Mouse (Mus musculus): Measurements from ENCODE around the gene Gm14151. TPM values are rescaled to one million over a fixed set of nuclear protein-coding genes. Genes with fewer than 3 reads are reported as not detected.
A peak's percentile ranks its signal among the peaks of the same experiment; 100 is the strongest.
"Not testable (repeated sequence)": the region's sequence is repeated elsewhere in the genome, so short reads cannot be mapped to it uniquely, and the experiment has no call there.

Gm14151 gene
- polyA plus RNA-seq (2012; rRNA removed): not detected in 2 replicates

DNA sequence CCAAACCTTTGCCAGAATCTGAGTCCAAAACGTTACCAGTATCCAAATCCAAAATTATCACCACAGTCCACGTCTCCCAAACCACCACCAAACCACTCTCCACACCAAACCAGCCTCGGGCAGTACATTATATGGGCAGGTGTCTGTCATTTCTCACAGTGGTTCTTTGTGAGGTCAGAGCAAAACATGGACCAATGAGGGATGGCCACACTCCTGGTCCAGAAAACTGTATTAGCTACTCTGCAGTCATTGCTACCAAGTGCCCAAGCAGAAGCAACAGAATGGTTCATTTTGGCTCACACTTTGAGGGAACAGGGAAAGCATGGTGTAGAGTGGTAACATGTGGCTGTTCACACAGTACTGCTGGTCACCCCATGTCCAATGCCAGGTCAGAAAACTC lies at the start of gene Gm14151:
Gm14151 (minus strand) TSS at position 101 of the 400 bp plus-strand sequence.
- H3K4me1 ChIP-seq (replicated peaks; ENCODE audit: control insufficient read depth, insufficient read depth, low read length); H3K36me3 ChIP-seq (ENCODE audit: control insufficient read depth, insufficient read depth, low read length); DNase-seq; H3K4me3 ChIP-seq (ENCODE audit: control insufficient read depth, insufficient read depth, low read length); H3K27me3 ChIP-seq (ENCODE audit: control insufficient read depth, insufficient read depth, low read length); H3K27ac ChIP-seq (ENCODE audit: control insufficient read depth, insufficient read depth, low read length): not testable (repeated sequence)
- WGBS: no CpG with 5 or more reads among the region's 3 CpGs

DNA sequence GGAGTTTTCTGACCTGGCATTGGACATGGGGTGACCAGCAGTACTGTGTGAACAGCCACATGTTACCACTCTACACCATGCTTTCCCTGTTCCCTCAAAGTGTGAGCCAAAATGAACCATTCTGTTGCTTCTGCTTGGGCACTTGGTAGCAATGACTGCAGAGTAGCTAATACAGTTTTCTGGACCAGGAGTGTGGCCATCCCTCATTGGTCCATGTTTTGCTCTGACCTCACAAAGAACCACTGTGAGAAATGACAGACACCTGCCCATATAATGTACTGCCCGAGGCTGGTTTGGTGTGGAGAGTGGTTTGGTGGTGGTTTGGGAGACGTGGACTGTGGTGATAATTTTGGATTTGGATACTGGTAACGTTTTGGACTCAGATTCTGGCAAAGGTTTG lies 5.8 kb upstream of the Gm14151 start, which contains the start of gene Gm14147:
Gm14147 (plus strand) TSS at position 301 of the 400 bp plus-strand sequence.
- H3K4me3 ChIP-seq (ENCODE audit: control insufficient read depth, insufficient read depth, low read length); H3K27ac ChIP-seq (ENCODE audit: control insufficient read depth, insufficient read depth, low read length); H3K4me1 ChIP-seq (replicated peaks; ENCODE audit: control insufficient read depth, insufficient read depth, low read length); DNase-seq; H3K27me3 ChIP-seq (ENCODE audit: control insufficient read depth, insufficient read depth, low read length); H3K36me3 ChIP-seq (ENCODE audit: control insufficient read depth, insufficient read depth, low read length): not testable (repeated sequence)
- WGBS: no CpG with 5 or more reads among the region's 3 CpGs

DNA sequence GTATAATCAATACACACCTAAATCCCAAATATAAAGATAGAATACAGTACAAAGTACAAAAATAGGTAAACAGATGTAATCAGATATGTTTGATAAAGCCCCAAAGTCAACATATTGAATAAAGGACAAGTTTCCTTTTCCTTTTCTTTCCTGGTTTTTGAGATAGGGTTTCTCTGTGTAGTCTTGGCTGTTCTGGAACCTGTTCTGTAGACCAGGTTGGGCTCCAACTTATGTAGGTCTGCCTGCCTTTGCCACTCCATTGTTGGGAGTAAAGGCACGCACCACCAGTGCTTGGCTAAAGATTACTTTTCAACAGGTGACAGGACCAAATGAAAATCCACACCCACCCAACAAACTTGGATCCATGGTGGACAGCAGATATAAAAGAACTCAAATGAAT lies 35.5 kb downstream of the Gm14151 start:
- Histone ChIP-seq H3K4me3 (ENCODE audit: control insufficient read depth, insufficient read depth, low read length) (no peak overlapping the region), H3K36me3 (ENCODE audit: control insufficient read depth, insufficient read depth, low read length) (no peaks in the 10 kb centered on the region), H3K27me3 (ENCODE audit: control insufficient read depth, insufficient read depth, low read length) (no peaks in the 10 kb centered on the region), H3K27ac (ENCODE audit: control insufficient read depth, insufficient read depth, low read length) (no peak overlapping the region), H3K4me1 (replicated peaks; ENCODE audit: control insufficient read depth, insufficient read depth, low read length) (no peaks in the 10 kb centered on the region)
- no peak for TF ChIP-seq CTCF (IDR thresholded peaks at IDR 0.05; ENCODE audit: borderline replicate concordance, control insufficient read depth, extremely low read depth, insufficient read depth, low read length, poor library complexity)
- WGBS: 84% methylated on average over 1 of the region's 1 CpGs
- no peak for DNase-seq

DNA sequence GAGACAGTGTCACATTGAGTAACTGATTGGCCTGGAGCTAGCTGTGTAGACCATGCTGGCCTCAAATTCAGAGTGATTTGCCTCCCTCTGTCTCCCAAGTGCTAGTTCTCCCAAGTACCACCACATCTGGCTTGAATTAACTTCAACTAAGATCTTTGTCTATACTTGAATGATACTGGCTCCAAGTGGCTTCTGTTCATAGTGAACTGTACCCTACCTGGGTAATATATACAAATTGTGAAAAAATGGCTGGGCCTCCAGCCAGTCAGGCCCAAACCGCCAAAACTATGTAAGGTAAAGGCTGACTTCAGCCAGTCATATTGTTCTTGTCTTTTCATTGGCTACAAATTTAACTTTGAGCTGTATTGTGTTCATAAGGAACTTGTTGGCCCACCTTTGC lies 51.7 kb downstream of the Gm14151 start:
- Histone ChIP-seq H3K36me3 (ENCODE audit: control insufficient read depth, insufficient read depth, low read length) (no peaks in the 10 kb centered on the region), H3K4me1 (replicated peaks; ENCODE audit: control insufficient read depth, insufficient read depth, low read length) (peaks cover 12% of the 10 kb centered on the region), H3K4me3 (ENCODE audit: control insufficient read depth, insufficient read depth, low read length) (no peak overlapping the region), H3K27me3 (ENCODE audit: control insufficient read depth, insufficient read depth, low read length) (no peaks in the 10 kb centered on the region), H3K27ac (ENCODE audit: control insufficient read depth, insufficient read depth, low read length) (no peak overlapping the region)
- DNase-seq: no peak
- WGBS: 94% methylated on average over 1 of the region's 1 CpGs
- TF ChIP-seq POLR2A (IDR thresholded peaks at IDR 0.05; ENCODE audit: control insufficient read depth, extremely low read depth, insufficient read depth, low read length, poor library complexity) (no peak), CTCF (IDR thresholded peaks at IDR 0.05; ENCODE audit: borderline replicate concordance, control insufficient read depth, extremely low read depth, insufficient read depth, low read length, poor library complexity) (no peak)

DNA sequence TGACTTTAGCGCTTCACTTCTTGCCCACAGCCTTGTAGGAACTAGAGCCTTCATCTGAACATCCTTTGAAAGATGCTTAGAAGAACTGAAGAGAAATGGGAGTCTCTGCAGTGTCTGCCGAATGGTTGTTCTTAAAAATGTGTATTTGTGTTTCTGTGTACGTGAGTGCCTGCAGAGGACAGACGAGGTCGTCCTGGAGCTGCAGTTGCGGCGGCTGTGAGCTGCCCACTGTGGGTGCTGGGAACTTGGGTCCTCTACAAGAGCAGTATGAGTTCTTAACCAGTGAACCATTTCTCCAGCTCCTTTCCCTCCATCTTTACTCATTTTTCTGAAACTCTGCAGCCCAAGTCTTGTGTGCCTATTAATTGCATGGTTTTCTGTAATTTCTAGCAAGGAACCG lies 52.4 kb downstream of the Gm14151 start:
- TF ChIP-seq POLR2A (IDR thresholded peaks at IDR 0.05; ENCODE audit: control insufficient read depth, extremely low read depth, insufficient read depth, low read length, poor library complexity): no peak
- no peak for TF ChIP-seq CTCF (IDR thresholded peaks at IDR 0.05; ENCODE audit: borderline replicate concordance, control insufficient read depth, extremely low read depth, insufficient read depth, low read length, poor library complexity)
- peak overlapping the region; percentile 97 for H3K4me3 ChIP-seq (ENCODE audit: control insufficient read depth, insufficient read depth, low read length)
- H3K4me1 ChIP-seq (replicated peaks; ENCODE audit: control insufficient read depth, insufficient read depth, low read length): peaks cover 12% of the 10 kb centered on the region
- H3K27ac ChIP-seq (ENCODE audit: control insufficient read depth, insufficient read depth, low read length): no peak overlapping the region
- H3K27me3 ChIP-seq (ENCODE audit: control insufficient read depth, insufficient read depth, low read length): no peaks in the 10 kb centered on the region
- H3K36me3 ChIP-seq (ENCODE audit: control insufficient read depth, insufficient read depth, low read length): no peaks in the 10 kb centered on the region
- WGBS: 23% methylated on average over 8 of the region's 8 CpGs
- no peak for DNase-seq

DNA sequence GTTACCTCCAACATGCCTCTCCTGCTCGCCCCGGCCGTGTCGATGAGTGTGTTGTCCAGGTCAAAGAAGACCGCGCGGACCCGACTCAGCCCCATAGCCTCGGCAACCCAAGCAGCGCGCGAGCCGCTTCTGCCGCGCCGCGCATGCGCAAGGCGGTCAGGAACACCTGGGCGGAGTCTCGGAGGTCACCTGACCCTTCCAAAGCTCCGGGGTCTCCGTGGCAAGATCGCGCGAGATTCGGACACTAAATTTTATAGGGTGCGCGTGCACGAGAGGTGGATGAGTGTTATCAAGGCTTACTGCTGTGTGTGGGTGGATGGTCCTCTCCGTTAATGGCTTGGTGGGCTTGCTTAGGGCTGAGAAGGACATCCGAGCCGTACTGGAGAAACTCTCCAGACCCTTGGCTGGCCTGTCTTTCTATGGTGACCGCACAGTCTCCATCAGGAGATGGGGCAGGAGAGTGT lies 52.9 kb downstream of the Gm14151 start, which contains the start of the genes Ninl and Nanp:
Ninl (minus strand) TSS at position 151 of the 464 bp plus-strand sequence.
Nanp (minus strand) TSS at position 167 of the 464 bp plus-strand sequence.
- DNase-seq: peak; percentile 95
- Histone ChIP-seq H3K4me3 (ENCODE audit: control insufficient read depth, insufficient read depth, low read length) (peak within 1 kb of the TSS; percentile 97), H3K4me1 (replicated peaks; ENCODE audit: control insufficient read depth, insufficient read depth, low read length) (peaks cover 12% of the 10 kb centered on the region), H3K36me3 (ENCODE audit: control insufficient read depth, insufficient read depth, low read length) (no peaks in the 10 kb centered on the region), H3K27ac (ENCODE audit: control insufficient read depth, insufficient read depth, low read length) (no peak within 1 kb of the TSS), H3K27me3 (ENCODE audit: control insufficient read depth, insufficient read depth, low read length) (no peaks in the 10 kb centered on the region)
- TF ChIP-seq POLR2A (IDR thresholded peaks at IDR 0.05; ENCODE audit: control insufficient read depth, extremely low read depth, insufficient read depth, low read length, poor library complexity) (no peak), CTCF (IDR thresholded peaks at IDR 0.05; ENCODE audit: borderline replicate concordance, control insufficient read depth, extremely low read depth, insufficient read depth, low read length, poor library complexity) (no peak)
- under 1% methylated on average over 34 of the region's 34 CpGs for WGBS

DNA sequence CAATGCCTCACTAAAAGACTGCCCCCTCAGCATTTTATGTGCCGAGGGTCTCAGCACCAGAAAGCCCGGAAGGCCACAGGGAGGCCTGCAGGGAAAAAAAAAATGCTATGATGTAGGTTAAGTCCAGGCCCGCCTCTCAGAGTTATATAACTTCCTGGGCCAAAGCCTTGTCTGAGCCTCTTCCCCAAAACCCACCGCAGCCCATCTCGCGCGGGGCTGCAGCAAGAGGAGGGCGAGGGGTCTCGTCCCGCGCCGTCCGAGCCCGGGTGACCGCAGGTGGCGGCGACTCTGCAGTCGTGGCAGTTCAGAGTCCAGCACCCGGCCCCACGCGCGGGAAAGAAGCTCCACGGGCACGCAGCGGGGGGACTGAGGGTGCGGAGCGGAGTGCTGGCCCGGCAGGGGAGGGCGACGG lies 53.3 kb downstream of the Gm14151 start:
- TF ChIP-seq POLR2A (IDR thresholded peaks at IDR 0.05; ENCODE audit: control insufficient read depth, extremely low read depth, insufficient read depth, low read length, poor library complexity) (no peak), CTCF (IDR thresholded peaks at IDR 0.05; ENCODE audit: borderline replicate concordance, control insufficient read depth, extremely low read depth, insufficient read depth, low read length, poor library complexity) (no peak)
- Histone ChIP-seq H3K36me3 (ENCODE audit: control insufficient read depth, insufficient read depth, low read length) (no peaks in the 10 kb centered on the region), H3K27me3 (ENCODE audit: control insufficient read depth, insufficient read depth, low read length) (no peaks in the 10 kb centered on the region), H3K4me3 (ENCODE audit: control insufficient read depth, insufficient read depth, low read length) (peak overlapping the region; percentile 97), H3K27ac (ENCODE audit: control insufficient read depth, insufficient read depth, low read length) (no peak overlapping the region), H3K4me1 (replicated peaks; ENCODE audit: control insufficient read depth, insufficient read depth, low read length) (peaks cover 12% of the 10 kb centered on the region)
- 0% methylated on average over 30 of the region's 30 CpGs for WGBS
- no peak for DNase-seq

Measured in thymus, adult 2 months (tissue).